Mouse (Mus musculus) erythroid progenitor cell, adult 5-6 weeks (primary cell): Measurements from ENCODE around the gene Ndufb3. TPM values are rescaled to one million over a fixed set of nuclear protein-coding genes. Genes with fewer than 3 reads are reported as not detected.
"Not testable (repeated sequence)": the region's sequence is repeated elsewhere in the genome, so short reads cannot be mapped to it uniquely, and the experiment has no call there.

Source experiments
- ATAC-seq: replicated peaks from 2 replicates; pipeline ENCODE4 v1.8.0; 2016; ENCODE audit warnings: moderate number of reproducible peaks, mild to moderate bottlenecking, moderate TSS enrichment, inconsistent platforms; ENCODE audit not compliant: poor library complexity, low FRiP score, severe bottlenecking
- total RNA-seq, 2 experiments: library from RNA; stranded (forward) in 1 of 2; stranded (reverse) in 1 of 2; fragments of 150-400 nt in 1 of 2; fragments of 186-747, 209-891 nt in 1 of 2; gene quantifications; 2 replicates each; pipeline versions ENCODE4 v1.2.3 to v1.2.4; 2015 to 2017; ENCODE audit warnings: low replicate concordance in 2 of 2

The Ndufb3 gene
- total RNA-seq, 2 experiments from 2014 or later = 20.8 to 45.3 TPM

DNA sequence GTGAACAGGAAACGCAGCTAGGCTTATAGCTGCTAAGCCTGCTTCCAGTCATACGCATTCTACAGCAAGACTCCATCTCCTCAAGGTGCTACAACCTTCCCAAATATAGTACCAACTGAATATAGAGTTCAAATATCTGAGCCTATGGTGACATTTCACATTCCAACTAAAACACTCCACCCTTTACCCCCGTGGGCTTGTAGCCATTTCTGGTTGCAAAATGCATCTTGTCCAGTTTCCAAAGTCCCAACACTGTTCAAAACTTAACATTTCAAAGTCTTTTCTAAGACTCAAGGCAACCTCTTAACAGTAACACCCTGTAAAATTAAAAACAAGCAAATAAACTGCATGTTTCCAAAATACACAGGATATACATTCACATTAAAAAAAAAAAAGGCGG is 29.0 kb downstream of the Ndufb3 start:
- ATAC-seq = no peak

DNA sequence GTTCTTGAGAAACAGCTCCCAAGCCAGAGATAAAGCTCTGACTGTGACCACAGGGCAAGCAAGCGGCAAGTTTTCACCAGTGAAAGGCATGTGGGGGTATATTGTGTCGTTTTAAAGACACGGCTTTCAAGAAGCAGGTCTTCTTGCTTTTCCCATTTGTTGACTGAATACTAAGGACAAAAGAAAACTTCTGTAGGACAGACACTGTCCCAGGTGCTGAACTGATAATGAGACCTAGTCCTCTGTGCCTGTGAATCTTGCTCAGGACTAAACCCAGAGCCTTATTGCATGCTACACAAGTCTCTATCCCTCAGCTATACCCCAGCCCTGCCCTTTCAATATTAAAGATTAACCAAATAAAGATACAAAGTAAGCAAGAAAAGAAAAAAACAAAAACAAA is 30.0 kb downstream of the Ndufb3 start:
- ATAC-seq = no peak

DNA sequence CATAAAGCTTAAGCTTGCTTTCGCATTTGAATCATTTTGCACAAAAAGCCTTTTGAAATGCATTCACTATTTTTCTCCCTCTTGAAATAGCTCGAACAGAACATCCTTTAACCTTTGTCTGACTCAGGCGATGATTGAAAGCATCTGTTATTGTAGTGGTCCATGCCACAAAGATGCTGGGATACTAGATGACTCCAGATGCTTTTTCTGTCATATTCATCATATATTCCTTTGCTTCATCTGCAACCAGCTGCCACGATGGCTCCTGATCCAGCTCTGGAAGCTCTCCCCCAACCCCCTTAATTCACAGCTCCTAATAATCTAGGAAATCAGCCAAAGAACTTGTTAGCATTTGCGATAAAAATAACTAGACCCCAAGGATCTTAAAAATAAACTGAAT is 30.9 kb downstream of the Ndufb3 start:
- ATAC-seq = no peak

- no peak for ATAC-seq
Measured at GRCm38 (mm10) chr1:58617978-58618668, 31.9 kb downstream of the Ndufb3 start.

GRCm38 (mm10) chr1:58618766-58619165 is 32.6 kb downstream of the Ndufb3 start:
- no peak for ATAC-seq

GRCm38 (mm10) chr1:58621251-58621650 is 35.1 kb downstream of the Ndufb3 start:
- ATAC-seq = no peak

- no peak for ATAC-seq
Measured at GRCm38 (mm10) chr1:58621996-58622748, 36.0 kb downstream of the Ndufb3 start.

DNA sequence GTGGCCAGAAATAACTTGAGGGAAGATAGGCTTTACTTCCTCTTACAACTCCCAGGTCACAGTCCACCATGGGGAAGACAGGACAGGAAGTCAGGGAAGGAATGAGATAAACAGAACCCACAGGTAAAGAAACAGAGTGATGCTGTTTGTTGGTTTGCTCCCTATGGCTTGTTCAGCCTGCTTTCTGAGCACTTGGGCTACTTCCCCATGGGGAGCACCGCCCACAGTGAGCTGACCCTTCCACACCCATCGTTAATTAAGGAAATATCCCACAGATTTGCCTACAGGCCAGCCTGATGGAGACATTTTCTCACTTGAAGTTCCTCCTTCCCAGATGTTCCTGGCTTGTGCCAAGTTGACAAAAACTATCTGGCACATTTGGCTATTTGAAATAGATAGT is 42.7 kb downstream of the Ndufb3 start:
- not testable (repeated sequence) for ATAC-seq

Other genes starting within 250 kb of the Ndufb3 start
- gene Bzw1, start 193.5 kb upstream of the Ndufb3 start, total RNA-seq (2015; ENCODE audit: low replicate concordance) = 49.4 and 63.3 TPM in 2 replicates
- 26.5 and 36.8 TPM in 2 replicates for gene Bzw1, start 193.5 kb upstream of the Ndufb3 start, total RNA-seq (2017; ENCODE audit: low replicate concordance)
- 547 and 759 TPM in 2 replicates for gene Clk1, start 162.3 kb upstream of the Ndufb3 start, total RNA-seq (2015; ENCODE audit: low replicate concordance)
- 386 and 437 TPM in 2 replicates for gene Clk1, start 162.3 kb upstream of the Ndufb3 start, total RNA-seq (2017; ENCODE audit: low replicate concordance)
- 1.7 and 4.0 TPM in 2 replicates for gene Nif3l1, start 141.2 kb upstream of the Ndufb3 start, total RNA-seq (2015; ENCODE audit: low replicate concordance)
- 4.9 and 9.8 TPM in 2 replicates for gene Nif3l1, start 141.2 kb upstream of the Ndufb3 start, total RNA-seq (2017; ENCODE audit: low replicate concordance)
- 2.9 and 34.2 TPM in 2 replicates for gene Ppil3, start 140.9 kb upstream of the Ndufb3 start, total RNA-seq (2015; ENCODE audit: low replicate concordance)
- 4.9 and 20.8 TPM in 2 replicates for gene Ppil3, start 140.9 kb upstream of the Ndufb3 start, total RNA-seq (2017; ENCODE audit: low replicate concordance)
- 30.6 and 32.3 TPM in 2 replicates for gene Orc2, start 81.3 kb upstream of the Ndufb3 start, total RNA-seq (2015; ENCODE audit: low replicate concordance)
- 40.0 and 46.3 TPM in 2 replicates for gene Orc2, start 81.3 kb upstream of the Ndufb3 start, total RNA-seq (2017; ENCODE audit: low replicate concordance)
- 6.7 and 6.8 TPM in 2 replicates for gene Fam126b, start 61 bp upstream of the Ndufb3 start, total RNA-seq (2015; ENCODE audit: low replicate concordance)
- gene Fam126b, start 61 bp upstream of the Ndufb3 start, total RNA-seq (2017; ENCODE audit: low replicate concordance) = 8.3 and 11.0 TPM in 2 replicates
- gene Als2cr12, start 109.6 kb downstream of the Ndufb3 start, total RNA-seq (2015; ENCODE audit: low replicate concordance) = not detected in 2 replicates
- gene Als2cr12, start 109.6 kb downstream of the Ndufb3 start, total RNA-seq (2017; ENCODE audit: low replicate concordance) = not detected in 2 replicates
- 19.1 and 45.7 TPM in 2 replicates for gene Cflar, start 125.1 kb downstream of the Ndufb3 start, total RNA-seq (2015; ENCODE audit: low replicate concordance)
- 38.1 and 40.9 TPM in 2 replicates for gene Cflar, start 125.1 kb downstream of the Ndufb3 start, total RNA-seq (2017; ENCODE audit: low replicate concordance)
- 31.0 and 39.4 TPM in 2 replicates for gene Casp8, start 209.0 kb downstream of the Ndufb3 start, total RNA-seq (2015; ENCODE audit: low replicate concordance)
- 13.9 and 18.5 TPM in 2 replicates for gene Casp8, start 209.0 kb downstream of the Ndufb3 start, total RNA-seq (2017; ENCODE audit: low replicate concordance)